Mouse (Mus musculus): Measurements from ENCODE around the gene Ptpa. TPM values are rescaled to one million over a fixed set of nuclear protein-coding genes. Genes with fewer than 3 reads are reported as not detected.

Gene Ptpa
- total and polyA plus RNA-seq, 3 experiments, result 111 to 194 (median 122) TPM

DNA sequence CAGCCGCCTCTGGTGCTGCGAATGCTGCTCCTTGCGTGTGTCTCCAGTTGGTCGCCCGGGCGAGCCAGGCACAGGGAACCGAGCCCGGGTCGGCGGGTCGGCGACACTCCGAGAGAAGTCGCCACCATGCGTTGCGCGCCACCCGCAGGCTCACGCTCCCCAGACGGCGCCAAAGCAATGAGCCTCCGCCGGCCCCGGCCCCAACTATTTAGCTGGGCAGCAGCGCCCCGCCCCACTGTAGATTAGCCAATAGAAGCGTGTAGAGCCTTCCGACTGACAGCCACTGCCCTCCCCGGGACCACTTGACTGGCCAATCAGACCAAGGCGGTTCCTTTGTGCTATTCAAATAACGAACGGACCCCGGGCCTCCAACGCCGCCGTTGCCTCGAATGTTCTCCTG is 58.2 kb downstream of the Ptpa start, which contains the start of gene Ier5l:
Gene Ier5l, minus strand, starts transcription at position 181 of the 400 bp plus-strand sequence.
- Histone ChIP-seq H3K27me3 (replicated peaks) (peaks cover 74% of the 10 kb centered on the region), H3K27ac (ENCODE audit: insufficient read depth, low read depth) (no peak within 1 kb of the TSS), H3K79me2 (replicated peaks; ENCODE audit: control insufficient read depth, extremely low read depth, insufficient read depth, poor library complexity, severe bottlenecking) (no peaks in the 10 kb centered on the region), H3K4me2 (ENCODE audit: insufficient read depth, low read depth, poor library complexity, severe bottlenecking) (peak within 1 kb of the TSS; percentile 79), H3K9me3 (replicated peaks; ENCODE audit: low read length) (peaks cover 4% of the 10 kb centered on the region), H3K4me1 (ENCODE audit: control insufficient read depth in 1 of 2, insufficient read depth in 2 of 2) (peaks cover 9 to 33% of the 10 kb centered on the region in 2 experiments), H3K4me3 (replicated peaks in 1 of 3; ENCODE audit: low read depth in 2 of 3, low read length in 2 of 3, poor library complexity in 1 of 3) (peak within 1 kb of the TSS; percentile 42 to 66 (median 49)), H3K9ac (ENCODE audit: insufficient read depth, low read depth) (peak within 1 kb of the TSS; percentile 73; the same call in 1 of the 2 replicates), H3K36me3 (replicated peaks in 1 of 2; ENCODE audit: control insufficient read depth in 1 of 2, insufficient read depth in 1 of 2, low read length in 1 of 2) (no peaks in the 10 kb centered on the region)
- dilution Hi-C loops (cut with MboI; ENCODE audit: extremely low pct_ligation_motif_present, extremely low pct_unique_long_range_greater_than_20kb, low sequenced_read_pairs), result no loop called here
- in situ Hi-C loops (cut with MboI; ENCODE audit: low pct_ligation_motif_present, low pct_unique_long_range_greater_than_20kb, low sequenced_read_pairs), result loop anchor here (5.0 kb wide), 1 partner anchor 37 kb away; no protein-coding TSS in a partner anchor
- peak; percentile 64 for DNase-seq (ENCODE audit: extremely low read depth)
- TF ChIP-seq CTCF (conservative IDR thresholded peaks at IDR 0.05 in 1 of 2, IDR thresholded peaks at IDR 0.05 in 1 of 2; ENCODE audit: low read depth in 2 of 2, low read length in 2 of 2) (peak in 1 of 2 experiments; percentile 8; a peak in 1 of 4 replicates), KAT2A (IDR thresholded peaks at IDR 0.05; ENCODE audit: insufficient replicate concordance, low read length) (no peak), TBP (conservative IDR thresholded peaks at IDR 0.05; ENCODE audit: low read depth, low read length) (peak; percentile 84), ZMIZ1 (IDR thresholded peaks at IDR 0.05; ENCODE audit: low read depth, low read length) (peak; percentile 84), TCF12 (IDR thresholded peaks at IDR 0.05; ENCODE audit: low read depth, low read length) (peak; percentile 60; the same call in 1 of the 2 replicates), NELFE (IDR thresholded peaks at IDR 0.05; ENCODE audit: low read depth, low read length) (peak; percentile 89), USF1 (IDR thresholded peaks at IDR 0.05; ENCODE audit: low read depth, low read length) (no peak), NRF1 (IDR thresholded peaks at IDR 0.05; ENCODE audit: low read depth, low read length) (no peak), POLR2A (IDR thresholded peaks at IDR 0.05; ENCODE audit: low read depth, low read length) (peak; percentile 93)

DNA sequence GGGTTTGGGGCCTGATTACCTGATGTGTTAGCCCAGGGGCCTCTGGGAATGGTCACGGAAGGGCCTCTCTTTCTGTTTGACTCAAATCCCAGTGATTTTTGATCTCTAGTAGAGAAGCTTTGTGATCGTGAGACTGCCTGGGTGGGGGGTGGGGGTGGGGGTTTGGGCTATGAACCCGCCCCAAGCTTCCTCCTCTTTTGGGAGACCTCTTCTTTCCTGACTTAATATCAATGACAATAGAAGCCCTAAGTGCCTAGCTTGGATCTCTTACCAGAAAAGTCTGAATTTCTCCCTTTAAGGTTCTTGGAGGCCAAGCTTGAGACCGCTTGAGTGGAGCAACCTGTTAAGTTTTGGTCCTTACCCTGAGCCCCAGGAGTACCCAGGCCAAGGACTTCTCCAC is 58.9 kb downstream of the Ptpa start:
- no peak overlapping the region for H3K9ac ChIP-seq (ENCODE audit: insufficient read depth, low read depth)
- no peak for DNase-seq (ENCODE audit: extremely low read depth)
- H3K9me3 ChIP-seq (replicated peaks; ENCODE audit: low read length), result peaks cover 4% of the 10 kb centered on the region
- no peaks in the 10 kb centered on the region for H3K79me2 ChIP-seq (replicated peaks; ENCODE audit: control insufficient read depth, extremely low read depth, insufficient read depth, poor library complexity, severe bottlenecking)
- TF ChIP-seq EP300 (IDR thresholded peaks at IDR 0.05; ENCODE audit: low read length) (no peak), IRF4 (IDR thresholded peaks at IDR 0.05; ENCODE audit: low read depth, low read length) (no peak), PAX5 (IDR thresholded peaks at IDR 0.05; ENCODE audit: low read length) (no peak), NRF1 (IDR thresholded peaks at IDR 0.05; ENCODE audit: low read depth, low read length) (no peak), CHD2 (IDR thresholded peaks at IDR 0.05; ENCODE audit: low read length) (no peak), RAD21 (IDR thresholded peaks at IDR 0.05; ENCODE audit: low read depth, low read length) (no peak), MEF2A (IDR thresholded peaks at IDR 0.05; ENCODE audit: borderline replicate concordance, low read depth, low read length) (no peak), UBTF (IDR thresholded peaks at IDR 0.05; ENCODE audit: low read depth, low read length) (no peak), GABPA (IDR thresholded peaks at IDR 0.05; ENCODE audit: insufficient replicate concordance, low read depth, low read length) (no peak), HCFC1 (IDR thresholded peaks at IDR 0.05; ENCODE audit: low read depth, low read length) (no peak), POLR2AphosphoS2 (IDR thresholded peaks at IDR 0.05; ENCODE audit: low read depth, low read length) (no peak), NELFE (IDR thresholded peaks at IDR 0.05; ENCODE audit: low read depth, low read length) (no peak), TBP (conservative IDR thresholded peaks at IDR 0.05; ENCODE audit: low read depth, low read length) (no peak), RCOR1 (conservative IDR thresholded peaks at IDR 0.05; ENCODE audit: low read depth, low read length) (no peak), CTCF (conservative IDR thresholded peaks at IDR 0.05 in 1 of 2, IDR thresholded peaks at IDR 0.05 in 1 of 2; ENCODE audit: low read depth in 2 of 2, low read length in 2 of 2) (no peak), E2F4 (IDR thresholded peaks at IDR 0.05; ENCODE audit: insufficient replicate concordance, low read depth, low read length) (no peak)
- no peak overlapping the region for H3K4me3 ChIP-seq (replicated peaks in 1 of 3; ENCODE audit: low read depth in 2 of 3, low read length in 2 of 3, poor library complexity in 1 of 3)
- H3K4me2 ChIP-seq (ENCODE audit: insufficient read depth, low read depth, poor library complexity, severe bottlenecking), result no peak overlapping the region
- dilution Hi-C loops (cut with MboI; ENCODE audit: extremely low pct_ligation_motif_present, extremely low pct_unique_long_range_greater_than_20kb, low sequenced_read_pairs) (no loop called here), in situ Hi-C loops (cut with MboI; ENCODE audit: low pct_ligation_motif_present, low pct_unique_long_range_greater_than_20kb, low sequenced_read_pairs) (loop anchor here (5.0 kb wide), 1 partner anchor 37 kb away; no protein-coding TSS in a partner anchor)
- H3K27ac ChIP-seq (ENCODE audit: insufficient read depth, low read depth), result no peak overlapping the region
- H3K4me1 ChIP-seq (ENCODE audit: control insufficient read depth in 1 of 2, insufficient read depth in 2 of 2), result peaks cover 7 to 31% of the 10 kb centered on the region in 2 experiments
- H3K27me3 ChIP-seq (replicated peaks), result peaks cover 77% of the 10 kb centered on the region
- H3K36me3 ChIP-seq (replicated peaks in 1 of 2; ENCODE audit: control insufficient read depth in 1 of 2, insufficient read depth in 1 of 2, low read length in 1 of 2), result no peaks in the 10 kb centered on the region

Data from CH12.LX (cell line).